Mouse (Mus musculus) left cerebral cortex, postnatal 4 days (tissue): Measurements from ENCODE around the gene Cdk2. TPM values are rescaled to one million over a fixed set of nuclear protein-coding genes. Genes with fewer than 3 reads are reported as not detected.

ENCODE experiments used
- DNase-seq: peaks from one replicate; pipeline ENCODE4 v3.0.0-alpha.2; 2022
- intact Hi-C: fragments of 180-260 bp; cut with DNase I; formaldehyde crosslinking; loops from one replicate; pipeline ENCODE4 v1.15.1; 2025
- total RNA-seq, 2 experiments: library from RNA; stranded (reverse); gene quantifications; 2 replicates each; pipeline ENCODE4 v1.2.3; 2021

The Cdk2 gene
- total RNA-seq, 2 experiments from 2014 or later = 8.1 to 10.0 TPM

DNA sequence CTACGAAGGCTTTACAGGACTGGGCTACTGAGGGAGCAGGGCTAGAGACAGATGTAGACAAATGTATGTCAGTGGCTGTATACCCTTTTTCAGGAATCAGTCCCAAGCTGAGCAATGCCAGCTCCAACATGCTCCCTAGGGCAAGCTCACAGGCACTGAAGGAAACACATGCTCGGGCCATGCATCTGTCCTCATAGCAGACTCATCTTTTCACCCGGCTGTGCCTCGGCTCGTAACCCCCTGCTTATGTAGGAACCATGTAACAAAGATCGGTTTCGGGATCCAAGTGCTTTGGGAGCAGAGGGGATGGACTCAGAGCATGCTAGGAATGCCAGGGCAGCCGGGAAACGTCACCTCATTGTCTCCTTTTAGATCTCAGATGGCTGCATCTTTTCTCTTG is 45.3 kb downstream of the Cdk2 start:
- no peak for DNase-seq
- intact Hi-C loops = no loop called here

DNA sequence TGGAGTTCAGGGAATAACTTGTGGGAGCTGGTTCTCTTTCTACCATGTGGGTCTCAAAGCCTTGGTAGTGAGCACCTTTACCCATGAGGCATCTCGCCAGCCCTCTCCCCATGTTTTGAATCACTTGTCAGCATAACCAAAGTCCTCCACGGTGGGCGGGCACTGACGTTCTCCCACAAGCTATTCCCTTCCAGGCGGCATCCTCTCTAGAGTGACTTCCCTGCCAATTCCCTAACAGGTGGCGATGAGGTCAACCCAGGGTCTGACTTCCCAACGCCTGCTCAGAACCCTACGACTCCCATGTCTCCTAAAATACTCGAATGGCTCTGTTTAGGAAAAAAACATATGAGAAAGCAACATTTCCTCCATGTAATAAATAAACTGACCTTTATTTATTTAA is 47.0 kb downstream of the Cdk2 start:
- intact Hi-C loops = no loop called here
- DNase-seq = no peak

DNA sequence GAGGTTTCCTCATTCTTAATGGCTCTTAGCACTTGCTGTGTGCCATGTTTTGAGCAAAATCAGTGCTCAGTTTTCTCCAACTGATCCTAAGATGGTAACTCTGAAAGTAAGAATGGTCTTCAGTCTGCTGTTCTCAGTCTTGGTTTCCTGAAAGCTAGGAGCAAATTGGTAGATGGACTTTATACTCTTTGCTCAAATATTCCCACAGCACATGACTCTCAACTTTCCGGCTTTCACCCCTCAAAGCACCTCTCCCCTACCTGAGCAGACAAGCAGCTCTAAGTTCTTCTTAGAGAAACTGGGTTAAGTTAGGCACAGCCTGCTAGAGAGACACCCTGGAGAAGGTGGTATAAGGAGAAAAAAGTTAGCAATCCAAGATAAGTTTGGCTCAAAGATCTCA is 48.1 kb downstream of the Cdk2 start:
- intact Hi-C loops = no loop called here
- DNase-seq = no peak

DNA sequence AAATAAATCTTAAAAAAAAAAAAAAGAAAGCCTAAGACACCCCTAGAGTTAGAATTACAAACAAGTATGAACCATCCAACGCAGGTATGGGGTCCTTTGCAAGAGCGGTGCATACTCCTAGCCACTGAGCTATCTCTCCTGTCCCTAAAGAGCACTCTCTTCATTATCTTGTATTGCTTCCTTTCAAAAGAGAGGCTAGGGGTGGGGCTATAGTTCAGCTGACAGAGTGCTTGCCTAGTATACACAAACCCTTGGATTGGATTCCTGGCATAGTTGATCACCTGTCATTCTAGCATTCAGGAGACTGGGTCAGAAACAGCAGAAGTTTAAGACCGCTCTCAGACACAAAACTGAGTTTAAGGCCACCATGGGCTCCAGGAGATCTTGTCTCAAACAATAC is 49.6 kb downstream of the Cdk2 start:
- DNase-seq = no peak
- intact Hi-C loops = no loop called here

DNA sequence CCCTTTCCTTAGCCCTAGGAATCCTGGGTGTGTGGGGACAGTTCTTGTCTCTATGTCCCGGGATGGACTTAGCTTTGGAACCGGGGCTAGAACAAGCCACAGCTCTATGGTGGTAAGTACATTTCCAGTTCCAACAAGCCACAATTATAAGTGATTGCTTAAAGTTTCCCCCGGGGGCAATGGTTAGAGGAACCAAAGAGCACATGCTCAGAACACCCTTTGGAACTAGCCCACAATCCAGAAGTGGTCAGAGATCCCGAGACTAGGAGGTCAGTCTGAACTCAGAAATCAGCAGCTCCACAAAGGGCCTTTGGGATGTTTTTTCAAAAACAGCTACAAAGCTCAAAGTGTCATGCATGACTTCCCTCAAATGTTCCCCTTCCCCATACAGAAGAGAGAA is 51.0 kb downstream of the Cdk2 start:
- DNase-seq = no peak
- intact Hi-C loops = no loop called here

Other genes starting within 250 kb of the Cdk2 start
- gene Smarcc2, start 245.8 kb downstream of the Cdk2 start, total RNA-seq = 100 to 1,000 TPM; 295 to 311 TPM
- gene Myl6, start 210.9 kb downstream of the Cdk2 start, total RNA-seq = 100 to 1,000 TPM; 499 to 509 TPM
- 10 to 100 TPM; 61.7 to 65.2 TPM for gene Myl6b, start 206.3 kb downstream of the Cdk2 start, total RNA-seq
- gene Esyt1, start 179.2 kb downstream of the Cdk2 start, total RNA-seq = 10 to 100 TPM; 13.7 to 16.3 TPM
- 10 to 100 TPM; 14.0 to 15.2 TPM for gene Zc3h10, start 157.3 kb downstream of the Cdk2 start, total RNA-seq
- gene Rpl41, start 155.7 kb downstream of the Cdk2 start, total RNA-seq = 1,000 to 10,000 TPM; 2,825 to 2,926 TPM
- gene Pa2g4, start 139.0 kb downstream of the Cdk2 start, total RNA-seq = 100 to 1,000 TPM; 111 TPM
- gene Erbb3, start 115.4 kb downstream of the Cdk2 start, total RNA-seq = under 1 TPM; 0.62 to 0.66 TPM
- gene Rps26, start 78.3 kb downstream of the Cdk2 start, total RNA-seq = 100 to 1,000 TPM; 595 to 651 TPM
- 10 to 100 TPM; 25.0 to 30.7 TPM for gene Ikzf4, start 59.0 kb downstream of the Cdk2 start, total RNA-seq
- 10 to 100 TPM; 10.5 to 11.0 TPM for gene Suox, start 31.0 kb downstream of the Cdk2 start, total RNA-seq
- 100 to 1,000 TPM; 113 TPM for gene Rab5b, start 8.8 kb downstream of the Cdk2 start, total RNA-seq
- gene Pmel, start 836 bp downstream of the Cdk2 start, total RNA-seq = 1 to 10 TPM in 1 of 2 experiments, under 1 TPM in 1; 0.50 to 1.6 TPM
- gene Dgka, start 39.8 kb upstream of the Cdk2 start, total RNA-seq = 1 to 10 TPM; 7.5 to 7.7 TPM
- gene Pym1, start 42.9 kb upstream of the Cdk2 start, total RNA-seq = 10 to 100 TPM; 37.5 TPM
- 1 to 10 TPM in 1 of 2 experiments, under 1 TPM in 1; 0.74 to 1.3 TPM for gene Mmp19, start 85.9 kb upstream of the Cdk2 start, total RNA-seq
- gene Dnajc14, start 99.0 kb upstream of the Cdk2 start, total RNA-seq = 10 to 100 TPM; 59.3 to 63.3 TPM
- 10 to 100 TPM; 14.1 to 14.2 TPM for gene Tmem198b, start 99.3 kb upstream of the Cdk2 start, total RNA-seq
- gene Sarnp, start 112.3 kb upstream of the Cdk2 start, total RNA-seq = 10 to 100 TPM; 50.9 to 53.4 TPM
- gene Ormdl2, start 116.6 kb upstream of the Cdk2 start, total RNA-seq = 1 to 10 TPM; 4.3 to 5.2 TPM
- 10 to 100 TPM; 18.8 to 20.1 TPM for gene Gdf11, start 186.7 kb upstream of the Cdk2 start, total RNA-seq
- gene Cd63, start 196.0 kb upstream of the Cdk2 start, total RNA-seq = 10 to 100 TPM; 52.7 to 64.3 TPM
- gene Rdh5, start 217.9 kb upstream of the Cdk2 start, total RNA-seq = 1 to 10 TPM; 5.4 to 6.1 TPM
- 10 to 100 TPM; 90.7 to 91.9 TPM for gene Bloc1s1, start 219.0 kb upstream of the Cdk2 start, total RNA-seq
- 1 to 10 TPM; 8.9 to 9.1 TPM for gene Itga7, start 228.8 kb upstream of the Cdk2 start, total RNA-seq